Mouse (Mus musculus) CH12.LX (cell line): ENCODE measurements around the gene Entr1. TPM values are rescaled to one million over a fixed set of nuclear protein-coding genes. Genes with fewer than 3 reads are reported as not detected.

Source experiments
- DNase-seq: peaks from one replicate; pipeline ENCODE4 v3.0.0-alpha.2; 2013; ENCODE audit errors: extremely low read depth
- H3K27ac ChIP-seq: 2 replicates; pipeline ENCODE4 v1.5.1; 2012; ENCODE audit warnings: low read depth, mild to moderate bottlenecking, control low read depth, moderate library complexity; ENCODE audit not compliant: insufficient read depth
- H3K27me3 ChIP-seq: replicated peaks from 2 replicates; pipeline ENCODE3; 2012; ENCODE audit warnings: inconsistent platforms
- H3K36me3 ChIP-seq, 2 experiments: replicated peaks in 1 of 2; 2 replicates each; pipeline versions ENCODE3 to v1.6.1; 2012; ENCODE audit warnings: inconsistent platforms in 1 of 2, low read length in 1 of 2, mild to moderate bottlenecking in 1 of 2, mixed read lengths in 1 of 2, moderate library complexity in 1 of 2; ENCODE audit not compliant: control insufficient read depth in 1 of 2, insufficient read depth in 1 of 2
- H3K4me1 ChIP-seq, 2 experiments: 2 replicates each; pipeline ENCODE4 v1.6.1; 2012; ENCODE audit warnings: inconsistent platforms in 1 of 2, moderate library complexity in 1 of 2; ENCODE audit not compliant: insufficient read depth in 2 of 2, control insufficient read depth in 1 of 2
- H3K4me2 ChIP-seq: 2 replicates; pipeline ENCODE4 v1.6.1; 2012; ENCODE audit warnings: low read depth, mild to moderate bottlenecking, control low read depth; ENCODE audit not compliant: poor library complexity, insufficient read depth, severe bottlenecking
- H3K4me3 ChIP-seq, 3 experiments: fragments of 150-350 bp in 1 of 3; sonication (generic) in 1 of 3; replicated peaks in 1 of 3; 2 replicates each; pipeline versions ENCODE3 to v1.5.1; 2011 to 2012; ENCODE audit warnings: low read depth in 2 of 3, low read length in 2 of 3, mild to moderate bottlenecking in 2 of 3, moderate library complexity in 2 of 3, control low read depth in 1 of 3, improper control_type of control experiment in 1 of 3, inconsistent platforms in 1 of 3, mixed read lengths in 1 of 3; ENCODE audit not compliant: poor library complexity in 1 of 3
- H3K79me2 ChIP-seq: replicated peaks from 2 replicates; pipeline ENCODE4 v1.6.1; 2012; ENCODE audit warnings: mild to moderate bottlenecking, moderate library complexity; ENCODE audit not compliant: control insufficient read depth, poor library complexity, insufficient read depth, severe bottlenecking; ENCODE audit errors: extremely low read depth
- H3K9ac ChIP-seq: 2 replicates; pipeline ENCODE4 v1.6.1; 2012; ENCODE audit warnings: low read depth, mild to moderate bottlenecking, control low read depth, moderate library complexity; ENCODE audit not compliant: insufficient read depth
- H3K9me3 ChIP-seq: replicated peaks from 2 replicates; pipeline ENCODE3; 2012; ENCODE audit warnings: low read length, inconsistent platforms, mixed read lengths
- BHLHE40 ChIP-seq: IDR thresholded peaks from 2 replicates; pipeline ENCODE4 v1.6.1; 2011; ENCODE audit warnings: mild to moderate bottlenecking, low read depth, low read length, improper control_type of control experiment
- CHD2 ChIP-seq: IDR thresholded peaks from 2 replicates; pipeline ENCODE4 v1.6.1; 2011; ENCODE audit warnings: low read length, improper control_type of control experiment
- E2F4 ChIP-seq: IDR thresholded peaks from 2 replicates; pipeline ENCODE4 v1.6.1; 2011; ENCODE audit warnings: low read depth, low read length, improper control_type of control experiment; ENCODE audit not compliant: insufficient replicate concordance
- ELF1 ChIP-seq: IDR thresholded peaks from 2 replicates; pipeline ENCODE4 v1.6.1; 2014; ENCODE audit warnings: low read depth, mild to moderate bottlenecking, inconsistent platforms, low read length, improper control_type of control experiment
- EP300 ChIP-seq: IDR thresholded peaks from 2 replicates; pipeline ENCODE4 v1.6.1; 2011; ENCODE audit warnings: low read length, improper control_type of control experiment
- HCFC1 ChIP-seq: IDR thresholded peaks from 2 replicates; pipeline ENCODE4 v1.6.1; 2012; ENCODE audit warnings: low read depth, mild to moderate bottlenecking, inconsistent platforms, low read length, improper control_type of control experiment
- JUND ChIP-seq: conservative IDR thresholded peaks from 2 replicates; pipeline ENCODE4 v1.6.1; 2011; ENCODE audit warnings: low read depth, low read length, improper control_type of control experiment
- KAT2A ChIP-seq: IDR thresholded peaks from 2 replicates; pipeline ENCODE4 v1.6.1; 2012; ENCODE audit warnings: low read length, improper control_type of control experiment, inconsistent platforms; ENCODE audit not compliant: insufficient replicate concordance
- MAFK ChIP-seq: IDR thresholded peaks from 2 replicates; pipeline ENCODE4 v1.6.1; 2011; ENCODE audit warnings: low read length, improper control_type of control experiment; ENCODE audit not compliant: insufficient replicate concordance
- MEF2A ChIP-seq: IDR thresholded peaks from 2 replicates; pipeline ENCODE4 v1.6.1; 2014; ENCODE audit warnings: low read depth, mild to moderate bottlenecking, inconsistent platforms, low read length, improper control_type of control experiment, borderline replicate concordance
- MYC ChIP-seq: IDR thresholded peaks from 2 replicates; pipeline ENCODE4 v1.6.1; 2011; ENCODE audit warnings: low read depth, mild to moderate bottlenecking, improper control_type of control experiment, low read length
- NELFE ChIP-seq: IDR thresholded peaks from 2 replicates; pipeline ENCODE4 v1.6.1; 2011; ENCODE audit warnings: low read depth, low read length, improper control_type of control experiment
- POLR2A ChIP-seq: IDR thresholded peaks from 2 replicates; pipeline ENCODE4 v1.6.1; 2011; ENCODE audit warnings: low read depth, mild to moderate bottlenecking, improper control_type of control experiment, low read length
- POLR2AphosphoS2 ChIP-seq: IDR thresholded peaks from 2 replicates; pipeline ENCODE4 v1.6.1; 2011; ENCODE audit warnings: low read depth, low read length, improper control_type of control experiment
- RAD21 ChIP-seq: IDR thresholded peaks from 2 replicates; pipeline ENCODE4 v1.6.1; 2011; ENCODE audit warnings: low read depth, mild to moderate bottlenecking, low read length, improper control_type of control experiment, moderate library complexity
- RCOR1 ChIP-seq: conservative IDR thresholded peaks from 2 replicates; pipeline ENCODE4 v1.6.1; 2012; ENCODE audit warnings: low read depth, mild to moderate bottlenecking, inconsistent platforms, low read length, improper control_type of control experiment
- SMC3 ChIP-seq: IDR thresholded peaks from 2 replicates; pipeline ENCODE4 v1.6.1; 2011; ENCODE audit warnings: low read depth, low read length, improper control_type of control experiment
- ZC3H11A ChIP-seq: IDR thresholded peaks from 2 replicates; pipeline ENCODE4 v1.6.1; 2012; ENCODE audit warnings: low read depth, mild to moderate bottlenecking, inconsistent platforms, low read length, improper control_type of control experiment
- ZKSCAN1 ChIP-seq: IDR thresholded peaks from 2 replicates; pipeline ENCODE4 v1.6.1; 2012; ENCODE audit warnings: low read depth, inconsistent platforms, low read length, improper control_type of control experiment, borderline replicate concordance
- ZMIZ1 ChIP-seq: IDR thresholded peaks from 2 replicates; pipeline ENCODE4 v1.6.1; 2012; ENCODE audit warnings: low read depth, mild to moderate bottlenecking, inconsistent platforms, low read length, improper control_type of control experiment
- dilution Hi-C: fragments of 300-500 bp; cut with MboI; formaldehyde crosslinking; loops from 2 replicates; pipeline ENCODE4 v1.14.3; 2020; ENCODE audit warnings: low sequenced_read_pairs; ENCODE audit not compliant: extremely low pct_unique_long_range_greater_than_20kb, extremely low pct_ligation_motif_present
- in situ Hi-C: fragments of 300-500 bp; cut with MboI; formaldehyde crosslinking; loops from 3 replicates; pipeline ENCODE4 v1.14.3; 2019; ENCODE audit warnings: low sequenced_read_pairs, low pct_ligation_motif_present, low pct_unique_long_range_greater_than_20kb, mixed read lengths
- polyA plus RNA-seq: library from polyadenylated mRNA; unstranded; fragments of >175 nt; gene quantifications from 2 replicates; pipeline ENCODE4 v1.2.1, GENCODE M21; 2012; ENCODE audit warnings: low read depth; ENCODE audit not compliant: insufficient read length
- total RNA-seq, 2 experiments: library from RNA; depleted of rRNA; stranded (reverse); fragments of 300-350 nt in 1 of 2; fragments of >200 nt in 1 of 2; gene quantifications; 2 replicates each; pipeline ENCODE4 v1.2.3; 2012 to 2014

The Entr1 gene
- total and polyA plus RNA-seq, 3 experiments, result 41.9 to 62.3 (median 57.3) TPM

- TF ChIP-seq RCOR1, result no peak
- peak; percentile 49; the same call in 1 of the 2 replicates for TF ChIP-seq BHLHE40
- peak; percentile 42 for TF ChIP-seq MEF2A
- TF ChIP-seq ZC3H11A, result no peak
- no peak for TF ChIP-seq EP300
- no peak for TF ChIP-seq KAT2A
- no peak for TF ChIP-seq ZKSCAN1
- TF ChIP-seq E2F4, result no peak
- peak; percentile 40 for TF ChIP-seq SMC3
- peak; percentile 82 for TF ChIP-seq HCFC1
- TF ChIP-seq MAFK, result no peak
- peak; percentile 80; the same call in 1 of the 2 replicates for TF ChIP-seq POLR2AphosphoS2
- peak; percentile 3 for TF ChIP-seq RAD21
- peak; percentile 85 for TF ChIP-seq ELF1
- 0 out of 2 replicates have a peak, but pooled peaks have one; percentile 22 for TF ChIP-seq CHD2
- no peak for TF ChIP-seq JUND
- peak; percentile 69 for TF ChIP-seq POLR2A
- no peak for TF ChIP-seq MYC
- peak; percentile 66 for TF ChIP-seq NELFE
These were observed 19.6 kb upstream of the Entr1 start, which contains the start of gene Inpp5e (continued) for GRCm38 (mm10) chr2:26408515-26409356.

GRCm38 (mm10) chr2:26403306-26403705 lies 14.2 kb upstream of the Entr1 start:
- dilution Hi-C loops, result no loop called here
- in situ Hi-C loops, result no loop called here
- H3K27me3 ChIP-seq, result no peaks in the 10 kb centered on the region
- H3K4me3 ChIP-seq, result no peak overlapping the region
- TF ChIP-seq ZMIZ1 (no peak), HCFC1 (no peak)
- H3K36me3 ChIP-seq, result peaks cover 45 to 82% of the 10 kb centered on the region in 2 experiments
- H3K4me1 ChIP-seq, result peaks cover 10 to 35% of the 10 kb centered on the region in 2 experiments
- no peak overlapping the region for H3K4me2 ChIP-seq
- H3K79me2 ChIP-seq, result no peaks in the 10 kb centered on the region
- H3K9ac ChIP-seq, result no peak overlapping the region
- H3K27ac ChIP-seq, result no peak overlapping the region
- DNase-seq, result no peak
- H3K9me3 ChIP-seq, result no peaks in the 10 kb centered on the region
